Comparison of ENCODE assay signal across 15 mouse cellular contexts in genomic region chr13:46428964-46429363, GRCm38 (mm10). TPM values are rescaled to one million over a fixed set of nuclear protein-coding genes. Genes with fewer than 3 reads are reported as not detected.
A peak's percentile ranks its signal among the peaks of the same experiment; 100 is the strongest.
DNase-seq lines count a peak whose midpoint lies in the region; ATAC-seq lines count a peak whose summit lies in the region.
"Had no signal": no experiment of that assay in that cellular context is flagged by ENCODE, and none has a peak within 500 bp of the region (broad histone marks: within the 10 kb centered on the region; RNA-seq: fewer than 3 reads in every experiment).

No protein-coding gene starts in this region.

- no peak overlapping the region for H3K4me3 ChIP-seq in intestine, embryonic 15.5 days (replicated peaks)
- H3K4me3 ChIP-seq in intestine, embryonic 16.5 days (ENCODE audit: low read length): no peak overlapping the region
- H3K4me3 ChIP-seq in embryonic facial prominence, embryonic 14.5 days (ENCODE audit: low read depth, low read length): no peak overlapping the region
- H3K4me3 ChIP-seq in limb, embryonic 13.5 days: peak overlapping the region; percentile 26
- H3K4me3 ChIP-seq: forebrain, embryonic 10.5 days; liver, embryonic 15.5 days; midbrain, embryonic 12.5 days had no signal

- 61% methylated on average over 22 of the region's 22 CpGs for WGBS in intestine, embryonic 15.5 days
- 53% methylated on average over 22 of the region's 22 CpGs for WGBS in intestine, embryonic 16.5 days
- 80% methylated on average over 22 of the region's 22 CpGs for WGBS in embryonic facial prominence, embryonic 14.5 days
- 61% methylated on average over 22 of the region's 22 CpGs for WGBS in limb, embryonic 13.5 days

- no peaks in the 10 kb centered on the region for H3K36me3 ChIP-seq in intestine, embryonic 15.5 days
- H3K36me3 ChIP-seq in intestine, embryonic 16.5 days (ENCODE audit: control insufficient read depth, insufficient read depth, low read length): no peaks in the 10 kb centered on the region
- H3K36me3 ChIP-seq in embryonic facial prominence, embryonic 14.5 days (ENCODE audit: control insufficient read depth, insufficient read depth, low read length): no peaks in the 10 kb centered on the region
- no peaks in the 10 kb centered on the region for H3K36me3 ChIP-seq in limb, embryonic 13.5 days
- H3K36me3 ChIP-seq: liver, embryonic 15.5 days had no signal

- H3K27ac ChIP-seq in intestine, embryonic 15.5 days: no peak overlapping the region
- no peak overlapping the region for H3K27ac ChIP-seq in intestine, embryonic 16.5 days (ENCODE audit: low read length)
- no peak overlapping the region for H3K27ac ChIP-seq in embryonic facial prominence, embryonic 14.5 days (replicated peaks; ENCODE audit: low read depth, low read length)
- H3K27ac ChIP-seq in limb, embryonic 13.5 days: no peak overlapping the region
- H3K27ac ChIP-seq: forebrain, embryonic 10.5 days; liver, embryonic 15.5 days; midbrain, embryonic 12.5 days had no signal

- peak; percentile 30 for DNase-seq in embryo, embryonic 11 days
- DNase-seq in embryo, embryonic 10.5 days (ENCODE audit: low spot score): no peak
- peak; percentile 52 for DNase-seq in embryonic facial prominence, embryonic 14.5 days (ENCODE audit: low spot score)
- DNase-seq in layer of hippocampus, postnatal 14 days (ENCODE audit: low spot score in 2 of 2): no peak
- DNase-seq in gastrocnemius, adult 18-20 months (ENCODE audit: low spot score): no peak
- DNase-seq: adrenal gland, adult 2 months; spleen, adult 18-20 months; thymus, postnatal 25 days had no signal

- no peaks in the 10 kb centered on the region for H3K4me1 ChIP-seq in intestine, embryonic 15.5 days (replicated peaks)
- H3K4me1 ChIP-seq in intestine, embryonic 16.5 days (ENCODE audit: control insufficient read depth, insufficient read depth, low read length): no peaks in the 10 kb centered on the region
- no peaks in the 10 kb centered on the region for H3K4me1 ChIP-seq in embryonic facial prominence, embryonic 14.5 days (ENCODE audit: control insufficient read depth, insufficient read depth, low read length)
- no peaks in the 10 kb centered on the region; the same call in 1 of the 2 replicates for H3K4me1 ChIP-seq in limb, embryonic 13.5 days
- H3K4me1 ChIP-seq: liver, embryonic 15.5 days had no signal

- H3K27me3 ChIP-seq in intestine, embryonic 15.5 days (replicated peaks): no peaks in the 10 kb centered on the region
- H3K27me3 ChIP-seq in intestine, embryonic 16.5 days (replicated peaks; ENCODE audit: control insufficient read depth, insufficient read depth, low read length): no peaks in the 10 kb centered on the region
- H3K27me3 ChIP-seq in embryonic facial prominence, embryonic 14.5 days (replicated peaks; ENCODE audit: control insufficient read depth, insufficient read depth, low read length): no peaks in the 10 kb centered on the region
- peaks cover 4% of the 10 kb centered on the region; the same call in 1 of the 2 replicates for H3K27me3 ChIP-seq in limb, embryonic 13.5 days
- H3K27me3 ChIP-seq: liver, embryonic 15.5 days; midbrain, embryonic 12.5 days had no signal

- H3K9ac ChIP-seq in intestine, embryonic 15.5 days: no peak overlapping the region
- H3K9ac ChIP-seq in intestine, embryonic 16.5 days (ENCODE audit: low read depth, low read length): no peak overlapping the region
- no peak overlapping the region for H3K9ac ChIP-seq in embryonic facial prominence, embryonic 14.5 days (ENCODE audit: low read depth, low read length)
- peak overlapping the region; percentile 52; the same call in 1 of the 2 replicates for H3K9ac ChIP-seq in limb, embryonic 13.5 days
- H3K9ac ChIP-seq: liver, embryonic 15.5 days; midbrain, embryonic 12.5 days had no signal

- no peaks in the 10 kb centered on the region for H3K9me3 ChIP-seq in intestine, embryonic 15.5 days
- H3K9me3 ChIP-seq in intestine, embryonic 16.5 days (ENCODE audit: control insufficient read depth, low read length): no peaks in the 10 kb centered on the region
- H3K9me3 ChIP-seq in embryonic facial prominence, embryonic 14.5 days (ENCODE audit: control insufficient read depth, low read length): no peaks in the 10 kb centered on the region
- H3K9me3 ChIP-seq in limb, embryonic 13.5 days: no peaks in the 10 kb centered on the region
- H3K9me3 ChIP-seq: liver, embryonic 15.5 days; midbrain, embryonic 12.5 days had no signal

- no peak for ATAC-seq in intestine, embryonic 15.5 days
- no peak for ATAC-seq in intestine, embryonic 16.5 days
- ATAC-seq in embryonic facial prominence, embryonic 14.5 days (ENCODE audit: low read depth): peak; percentile 67; the same call in 1 of the 2 replicates
- no peak for ATAC-seq in limb, embryonic 13.5 days (ENCODE audit: low FRiP score, low read depth)

- H3K4me2 ChIP-seq in intestine, embryonic 15.5 days (replicated peaks): peak overlapping the region; percentile 43; the same call in 1 of the 2 replicates
- H3K4me2 ChIP-seq in intestine, embryonic 16.5 days (ENCODE audit: low read depth, low read length): no peak overlapping the region
- H3K4me2 ChIP-seq in embryonic facial prominence, embryonic 14.5 days (ENCODE audit: low read depth, low read length): no peak overlapping the region
- H3K4me2 ChIP-seq in limb, embryonic 13.5 days (replicated peaks): peak overlapping the region; percentile 51
- H3K4me2 ChIP-seq: liver, embryonic 15.5 days; midbrain, embryonic 12.5 days had no signal

RNA-seq across cellular contexts. Expression of gene Rbm24, which starts 10.7 kb away (rescaled TPM):
- 1.7 and 2.0 TPM in 2 replicates for polyA plus RNA-seq in intestine, embryonic 15.5 days (2015; fragmentation: Nextera tagmentation; extraction: Ambion mirVana)
- polyA plus RNA-seq in intestine, embryonic 16.5 days (2015; fragmentation: Nextera tagmentation; extraction: Ambion mirVana): 1.0 and 1.5 TPM in 2 replicates
- polyA plus RNA-seq in embryonic facial prominence, embryonic 14.5 days (2014; fragmentation: Nextera tagmentation; extraction: Ambion mirVana): 13.3 and 15.6 TPM in 2 replicates
- polyA plus RNA-seq in limb, embryonic 13.5 days (2015; fragmentation: Nextera tagmentation; extraction: Ambion mirVana): 5.4 and 6.4 TPM in 2 replicates
- 10 to 100 TPM; 15.4 to 17.2 TPM for total RNA-seq in layer of hippocampus, postnatal 14 days (2021)
- total RNA-seq in gastrocnemius, adult 18-20 months (2021): 100 to 1,000 TPM; 176 to 207 TPM
- total RNA-seq: common myeloid progenitor, adult 5-6 weeks had no signal

Comparison
In these comparisons a context has a peak if more than half of its experiments do, and no peak if none do; other contexts are left out.
1. DNase-seq: peak in embryo, embryonic 11 days (single experiment) and embryonic facial prominence, embryonic 14.5 days (single experiment); none in embryo, embryonic 10.5 days (single experiment), layer of hippocampus, postnatal 14 days (0 of 2) and gastrocnemius, adult 18-20 months (single experiment).
2. H3K4me2 ChIP-seq: peak in intestine, embryonic 15.5 days (single experiment) and limb, embryonic 13.5 days (single experiment); none in intestine, embryonic 16.5 days (single experiment) and embryonic facial prominence, embryonic 14.5 days (single experiment).